25 mouse cellular contexts compared by ENCODE assay signal in genomic region chr7:128790045-128790444, GRCm38 (mm10). TPM values are rescaled to one million over a fixed set of nuclear protein-coding genes. Genes with fewer than 3 reads are reported as not detected.
DNase-seq lines count a peak whose midpoint lies in the region; ATAC-seq and TF ChIP-seq lines count a peak whose summit lies in the region.
"Had no signal": no experiment of that assay in that cellular context is flagged by ENCODE, and none has a peak within 500 bp of the region (broad histone marks: within the 10 kb centered on the region; RNA-seq: fewer than 3 reads in every experiment).

No protein-coding gene starts in this region.

- DNase-seq in heart, adult 9 months (ENCODE audit: low spot score in 2 of 2) = no peak
- peak; percentile 34 for DNase-seq in lung, postnatal 0 days (ENCODE audit: low spot score)
- no peak for DNase-seq in lung, postnatal 36 days
- peak; percentile 2 for DNase-seq in forelimb bud, embryonic 11.5 days (ENCODE audit: low read depth, low spot score)
- no peak for DNase-seq in cerebellum, postnatal 10 days
- DNase-seq: adrenal gland, postnatal 36 days; cerebellum, adult 11 months; cerebellum, adult 9-11 months; gastrocnemius, postnatal 10 days; kidney, adult 18-20 months; left cerebral cortex, postnatal 4 days; lung, adult 18-20 months; lung, postnatal 14 days; thymus, adult 18-20 months; thymus, postnatal 4 days had no signal

- TF ChIP-seq EP300 in lung, postnatal 0 days (IDR thresholded peaks at IDR 0.05) = peak; percentile 57

- no peak for ATAC-seq in heart, embryonic 13.5 days (ENCODE audit: extremely low read depth, insufficient number of reproducible peaks, low FRiP score, low TSS enrichment)
- ATAC-seq in lung, postnatal 0 days = peak; percentile 23; the same call in 1 of the 2 replicates
- ATAC-seq in hindbrain, embryonic 16.5 days = no peak
- ATAC-seq: activated CD4-positive, CD25-positive, alpha-beta regulatory T cell, adult 4 months; forebrain, embryonic 15.5 days; midbrain, embryonic 13.5 days had no signal

- 0 out of 2 replicates have a peak, but pooled peaks cover 3% of the 10 kb centered on the region for H3K4me1 ChIP-seq in heart, embryonic 13.5 days
- H3K4me1 ChIP-seq in lung, postnatal 0 days (ENCODE audit: insufficient read depth, low read depth, low read length) = no peaks in the 10 kb centered on the region
- H3K4me1 ChIP-seq in hindbrain, embryonic 16.5 days (ENCODE audit: control insufficient read depth, insufficient read depth, low read depth, low read length) = no peaks in the 10 kb centered on the region
- H3K4me1 ChIP-seq: embryonic facial prominence, embryonic 12.5 days; forebrain, embryonic 15.5 days; hindbrain, embryonic 12.5 days; limb, embryonic 15.5 days; midbrain, embryonic 13.5 days had no signal

- H3K4me2 ChIP-seq in heart, embryonic 13.5 days = no peak overlapping the region
- H3K4me2 ChIP-seq in lung, postnatal 0 days (replicated peaks; ENCODE audit: low read depth, low read length) = no peak overlapping the region
- H3K4me2 ChIP-seq in hindbrain, embryonic 16.5 days (ENCODE audit: low read length) = no peak overlapping the region
- H3K4me2 ChIP-seq: embryonic facial prominence, embryonic 12.5 days; forebrain, embryonic 15.5 days; heart, embryonic 11.5 days; hindbrain, embryonic 12.5 days; limb, embryonic 15.5 days; midbrain, embryonic 13.5 days had no signal

- H3K27ac ChIP-seq in heart, embryonic 13.5 days (replicated peaks) = 0 out of 2 replicates have a peak overlapping the region, but pooled peaks have one; percentile 3
- no peak overlapping the region for H3K27ac ChIP-seq in lung, postnatal 0 days (ENCODE audit: low read length)
- H3K27ac ChIP-seq in hindbrain, embryonic 16.5 days (ENCODE audit: low read depth, low read length) = no peak overlapping the region
- H3K27ac ChIP-seq: embryonic facial prominence, embryonic 12.5 days; forebrain, embryonic 15.5 days; hindbrain, embryonic 12.5 days; limb, embryonic 15.5 days; midbrain, embryonic 13.5 days had no signal

- H3K9me3 ChIP-seq in heart, embryonic 13.5 days = peaks cover 5% of the 10 kb centered on the region; the same call in 1 of the 2 replicates
- no peaks in the 10 kb centered on the region for H3K9me3 ChIP-seq in lung, postnatal 0 days (ENCODE audit: low read length)
- H3K9me3 ChIP-seq in hindbrain, embryonic 16.5 days (ENCODE audit: control insufficient read depth, low read length) = no peaks in the 10 kb centered on the region
- H3K9me3 ChIP-seq: embryonic facial prominence, embryonic 12.5 days; forebrain, embryonic 15.5 days; hindbrain, embryonic 12.5 days; limb, embryonic 15.5 days; megakaryocyte, embryonic 14.5 days; midbrain, embryonic 13.5 days had no signal

- H3K4me3 ChIP-seq in heart, embryonic 13.5 days = no peak overlapping the region
- H3K4me3 ChIP-seq in lung, postnatal 0 days (ENCODE audit: low read depth, low read length) = no peak overlapping the region
- no peak overlapping the region for H3K4me3 ChIP-seq in hindbrain, embryonic 16.5 days (ENCODE audit: low read length)
- H3K4me3 ChIP-seq: embryonic facial prominence, embryonic 12.5 days; forebrain, embryonic 15.5 days; hindbrain, embryonic 12.5 days; limb, embryonic 15.5 days; megakaryocyte, embryonic 14.5 days; midbrain, embryonic 13.5 days had no signal

- H3K27me3 ChIP-seq in heart, embryonic 13.5 days (replicated peaks) = no peaks in the 10 kb centered on the region
- no peaks in the 10 kb centered on the region for H3K27me3 ChIP-seq in lung, postnatal 0 days (replicated peaks; ENCODE audit: insufficient read depth, low read length)
- no peaks in the 10 kb centered on the region for H3K27me3 ChIP-seq in hindbrain, embryonic 16.5 days (replicated peaks; ENCODE audit: control insufficient read depth, insufficient read depth, low read length)
- H3K27me3 ChIP-seq: embryonic facial prominence, embryonic 12.5 days; forebrain, embryonic 15.5 days; hindbrain, embryonic 12.5 days; limb, embryonic 15.5 days; midbrain, embryonic 13.5 days had no signal

- WGBS in heart, embryonic 13.5 days = 84% methylated on average over 4 of the region's 4 CpGs
- WGBS in lung, postnatal 0 days = 75% methylated on average over 4 of the region's 4 CpGs
- 87% methylated on average over 4 of the region's 4 CpGs for WGBS in hindbrain, embryonic 16.5 days

- peaks cover 18% of the 10 kb centered on the region for H3K36me3 ChIP-seq in heart, embryonic 13.5 days
- peaks cover 8% of the 10 kb centered on the region; the same call in 1 of the 2 replicates for H3K36me3 ChIP-seq in lung, postnatal 0 days (ENCODE audit: insufficient read depth, low read length)
- H3K36me3 ChIP-seq in hindbrain, embryonic 16.5 days (ENCODE audit: control insufficient read depth, insufficient read depth, low read length) = peaks cover 10% of the 10 kb centered on the region; the same call in 1 of the 2 replicates

- no peak for TF ChIP-seq CTCF in lung, postnatal 0 days (IDR thresholded peaks at IDR 0.05)

- H3K9ac ChIP-seq in heart, embryonic 13.5 days = no peak overlapping the region
- no peak overlapping the region for H3K9ac ChIP-seq in lung, postnatal 0 days (replicated peaks; ENCODE audit: low read depth)
- no peak overlapping the region for H3K9ac ChIP-seq in hindbrain, embryonic 16.5 days (ENCODE audit: low read depth, low read length)
- H3K9ac ChIP-seq: embryonic facial prominence, embryonic 12.5 days; forebrain, embryonic 15.5 days; hindbrain, embryonic 12.5 days; limb, embryonic 15.5 days; midbrain, embryonic 13.5 days had no signal

RNA-seq across cellular contexts. Expression of gene Sec23ip, which starts 45.3 kb away (rescaled TPM):
- 30.7 and 31.4 TPM in 2 replicates for polyA plus RNA-seq in heart, embryonic 13.5 days (2015; fragmentation: Nextera tagmentation; extraction: Ambion mirVana)
- 22.7 and 24.1 TPM in 2 replicates for polyA plus RNA-seq in lung, postnatal 0 days (2015; fragmentation: Nextera tagmentation; extraction: Ambion mirVana)
- polyA plus RNA-seq in hindbrain, embryonic 16.5 days (2015; fragmentation: Nextera tagmentation; extraction: Ambion mirVana) = 32.8 and 36.3 TPM in 2 replicates

RNA-seq across cellular contexts. Expression of gene Mcmbp, which starts 49.8 kb away (rescaled TPM):
- 37.7 and 39.8 TPM in 2 replicates for polyA plus RNA-seq in heart, embryonic 13.5 days (2015; fragmentation: Nextera tagmentation; extraction: Ambion mirVana)
- 38.8 and 40.2 TPM in 2 replicates for polyA plus RNA-seq in lung, postnatal 0 days (2015; fragmentation: Nextera tagmentation; extraction: Ambion mirVana)
- 34.6 and 40.4 TPM in 2 replicates for polyA plus RNA-seq in hindbrain, embryonic 16.5 days (2015; fragmentation: Nextera tagmentation; extraction: Ambion mirVana)

Comparison
In these comparisons a context has a peak if more than half of its experiments do, and no peak if none do; other contexts are left out.
1. DNase-seq: peak in lung, postnatal 0 days (single experiment) and forelimb bud, embryonic 11.5 days (single experiment); none in heart, adult 9 months (0 of 2), lung, postnatal 36 days (single experiment) and cerebellum, postnatal 10 days (0 of 2).